8 mouse cellular contexts compared by ENCODE assay signal in the genomic region with DNA sequence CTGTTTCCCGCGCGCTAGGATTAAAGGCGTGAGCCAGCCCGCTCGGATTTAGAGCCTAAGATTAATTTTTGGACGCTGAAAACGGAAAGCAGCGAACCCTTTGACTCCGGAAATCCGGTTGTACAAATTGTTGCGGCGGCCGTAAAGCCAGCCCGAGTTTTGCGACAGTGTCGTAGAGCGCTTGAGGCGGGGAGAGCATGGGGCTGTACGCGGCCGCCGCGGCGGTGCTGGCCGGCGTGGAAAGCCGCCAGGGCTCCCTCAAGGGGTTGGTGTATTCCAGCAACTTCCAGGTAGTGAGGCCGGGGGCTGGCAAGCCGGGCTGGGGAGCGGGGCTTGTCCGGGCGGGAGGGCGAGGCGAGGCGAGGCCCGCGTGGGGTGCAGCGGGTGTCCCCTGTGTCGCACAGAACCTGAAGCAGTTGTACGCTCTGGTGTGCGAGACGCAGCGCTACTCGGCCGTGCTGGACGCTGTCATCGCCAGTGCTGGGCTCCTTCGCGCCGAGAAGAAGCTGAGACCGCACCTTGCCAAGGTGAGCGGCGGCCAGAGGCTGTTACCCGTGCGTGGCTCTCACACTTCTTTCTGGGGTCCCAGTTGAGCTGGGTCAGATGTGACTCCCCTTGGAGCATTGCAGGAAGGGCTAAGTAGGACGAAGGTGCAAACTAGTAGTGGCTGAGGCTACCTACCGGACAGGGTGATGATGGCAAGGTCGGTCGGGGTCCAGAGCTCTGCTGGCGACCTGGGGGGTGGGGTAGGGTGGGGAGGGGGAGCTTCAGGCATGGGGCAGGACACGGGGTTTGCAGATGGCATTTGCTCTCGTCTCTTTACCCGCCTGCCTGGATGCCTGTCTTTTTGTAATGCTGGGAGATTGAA. TPM values are rescaled to one million over a fixed set of nuclear protein-coding genes. Genes with fewer than 3 reads are reported as not detected.
DNase-seq lines count a peak whose midpoint lies in the region; ATAC-seq and TF ChIP-seq lines count a peak whose summit lies in the region.

A gene (plus strand): TSS at position 167 of the 868 bp plus-strand sequence.

- no peaks in the 10 kb centered on the region for H3K9me3 ChIP-seq in ES-Bruce4 (replicated peaks; ENCODE audit: control insufficient read depth, insufficient read depth, low read length, poor library complexity, severe bottlenecking)
- H3K9me3 ChIP-seq in forebrain, embryonic 14.5 days (replicated peaks; ENCODE audit: control insufficient read depth, low read length) = no peaks in the 10 kb centered on the region
- no peaks in the 10 kb centered on the region for H3K9me3 ChIP-seq in neural tube, embryonic 15.5 days (replicated peaks)

- H3K36me3 ChIP-seq in ES-Bruce4 (ENCODE audit: control insufficient read depth, insufficient read depth, low read length, poor library complexity, severe bottlenecking) = peaks cover 10% of the 10 kb centered on the region; the same call in 1 of the 2 replicates
- H3K36me3 ChIP-seq in forebrain, embryonic 14.5 days (ENCODE audit: control insufficient read depth, insufficient read depth, low read length) = peaks cover 36% of the 10 kb centered on the region
- H3K36me3 ChIP-seq in neural tube, embryonic 15.5 days = peaks cover 31% of the 10 kb centered on the region

- no peaks in the 10 kb centered on the region for H3K27me3 ChIP-seq in ES-Bruce4 (ENCODE audit: control insufficient read depth, insufficient read depth, low read length, poor library complexity, severe bottlenecking)
- no peaks in the 10 kb centered on the region for H3K27me3 ChIP-seq in forebrain, embryonic 14.5 days (replicated peaks; ENCODE audit: control insufficient read depth, insufficient read depth, low read length)
- H3K27me3 ChIP-seq in neural tube, embryonic 15.5 days (replicated peaks) = no peaks in the 10 kb centered on the region

- peak within 1 kb of the TSS; percentile 71; the same call in 1 of the 2 replicates for H3K27ac ChIP-seq in ES-Bruce4 (ENCODE audit: insufficient read depth, low read length)
- H3K27ac ChIP-seq in forebrain, embryonic 14.5 days (ENCODE audit: low read depth, low read length) = peak within 1 kb of the TSS; percentile 15; the same call in 1 of the 2 replicates
- H3K27ac ChIP-seq in neural tube, embryonic 15.5 days (replicated peaks) = peak within 1 kb of the TSS; percentile 82

- H3K4me1 ChIP-seq in ES-Bruce4 (ENCODE audit: control insufficient read depth, insufficient read depth, low read length) = no peaks in the 10 kb centered on the region
- peaks cover 9% of the 10 kb centered on the region for H3K4me1 ChIP-seq in forebrain, embryonic 14.5 days (ENCODE audit: control insufficient read depth, insufficient read depth, low read length)
- peaks cover 19% of the 10 kb centered on the region for H3K4me1 ChIP-seq in neural tube, embryonic 15.5 days

- no peak for TF ChIP-seq POLR2A in ES-Bruce4 (IDR thresholded peaks at IDR 0.05; ENCODE audit: insufficient read depth, low read length)

- peak within 1 kb of the TSS; percentile 79 for H3K4me2 ChIP-seq in forebrain, embryonic 14.5 days (ENCODE audit: low read length)
- peak within 1 kb of the TSS; percentile 76 for H3K4me2 ChIP-seq in neural tube, embryonic 15.5 days

- ATAC-seq in cerebellum, adult (ENCODE audit: insufficient number of reproducible peaks, low FRiP score, low TSS enrichment) = peak; percentile 67; the same call in 1 of the 2 replicates
- peak; percentile 75 for ATAC-seq in forebrain, embryonic 14.5 days
- peak; percentile 79 for ATAC-seq in neural tube, embryonic 15.5 days (ENCODE audit: low FRiP score)

- H3K9ac ChIP-seq in ES-Bruce4 (ENCODE audit: low read depth, poor library complexity, severe bottlenecking) = peak within 1 kb of the TSS; percentile 76
- H3K9ac ChIP-seq in forebrain, embryonic 14.5 days (ENCODE audit: low read length) = peak within 1 kb of the TSS; percentile 89
- H3K9ac ChIP-seq in neural tube, embryonic 15.5 days (replicated peaks) = peak within 1 kb of the TSS; percentile 84

- DNase-seq in forebrain, embryonic 14.5 days (ENCODE audit: low spot score) = peak; percentile 99
- peak; percentile 93 to 98 for DNase-seq in heart, postnatal 14 days
- DNase-seq in layer of hippocampus, adult 11-12 months (ENCODE audit: low spot score) = peak; percentile 95
- peak; percentile 95 for DNase-seq in lung, adult 18-20 months
- DNase-seq in testis, postnatal 14 days (ENCODE audit: low spot score) = peak; percentile 96

- H3K4me3 ChIP-seq in ES-Bruce4 (ENCODE audit: low read depth, low read length) = peak within 1 kb of the TSS; percentile 92
- peak within 1 kb of the TSS; percentile 89 for H3K4me3 ChIP-seq in forebrain, embryonic 14.5 days (ENCODE audit: low read depth, low read length)
- H3K4me3 ChIP-seq in neural tube, embryonic 15.5 days (replicated peaks) = peak within 1 kb of the TSS; percentile 94

- intact Hi-C loops in heart, postnatal 14 days (cut with DNase I) = no loop called here

- WGBS in forebrain, embryonic 14.5 days = under 1% methylated on average over 61 of the region's 64 CpGs
- WGBS in neural tube, embryonic 15.5 days = under 1% methylated on average over 61 of the region's 64 CpGs

- no peak for TF ChIP-seq EP300 in ES-Bruce4 (IDR thresholded peaks at IDR 0.05; ENCODE audit: insufficient read depth, low read depth, low read length)

- TF ChIP-seq CTCF in ES-Bruce4 (IDR thresholded peaks at IDR 0.05; ENCODE audit: low read depth, low read length) = no peak

RNA-seq across cellular contexts. Expression of the gene that starts here (rescaled TPM):
- polyA plus RNA-seq in ES-Bruce4 (2011; ENCODE audit: insufficient read depth, insufficient read length, low read depth, missing spikeins) = 18.8 and 21.8 TPM in 2 replicates
- 27.2 and 29.9 TPM in 2 replicates for polyA plus RNA-seq in forebrain, embryonic 14.5 days (2014; fragmentation: Nextera tagmentation; extraction: Ambion mirVana)
- 10 to 100 TPM; 14.5 to 17.0 TPM for total RNA-seq in heart, postnatal 14 days (2021)
- polyA plus RNA-seq in neural tube, embryonic 15.5 days (2015; fragmentation: Nextera tagmentation; extraction: Ambion mirVana) = 29.4 and 31.8 TPM in 2 replicates

Comparison
In these comparisons a context has a peak if more than half of its experiments do, and no peak if none do; other contexts are left out.
1. Peak in every context shown above with its lines: DNase-seq, ATAC-seq, H3K4me3 ChIP-seq and H3K27ac ChIP-seq.
2. H3K27ac ChIP-seq: peak in every context shown above with its lines; median percentile 82 in neural tube, embryonic 15.5 days; 71 in ES-Bruce4; 15 in forebrain, embryonic 14.5 days.